Mouse (Mus musculus) thymus, postnatal 0 days (tissue): ENCODE data around the gene Qser1. TPM values are rescaled to one million over a fixed set of nuclear protein-coding genes. Genes with fewer than 3 reads are reported as not detected.

Source experiments
- DNase-seq: peaks from one replicate; pipeline ENCODE4 v3.0.0-alpha.2; 2015; ENCODE audit warnings: low spot score
- polyA plus RNA-seq: library from polyadenylated mRNA; unstranded; fragments of >200 nt; fragmentation: Nextera tagmentation; extraction: Ambion mirVana; gene quantifications from 2 replicates; pipeline ENCODE4 v1.2.1, GENCODE M21; 2015

The Qser1 gene
- polyA plus RNA-seq, 1 experiment from 2014 or later = 4.6 TPM

GRCm38 (mm10) chr2:104736241-104736640 lies 80.3 kb downstream of the Qser1 start:
- no peak for DNase-seq

GRCm38 (mm10) chr2:104732562-104733256 lies 83.9 kb downstream of the Qser1 start:
- DNase-seq = no peak

GRCm38 (mm10) chr2:104732033-104732444 lies 84.5 kb downstream of the Qser1 start:
- DNase-seq = no peak

- DNase-seq = no peak
These were observed 89.2 kb downstream of the Qser1 start for GRCm38 (mm10) chr2:104727369-104727768.

- no peak for DNase-seq
These were observed 94.5 kb downstream of the Qser1 start for GRCm38 (mm10) chr2:104722021-104722420.

GRCm38 (mm10) chr2:104717827-104718226 lies 98.7 kb downstream of the Qser1 start:
- DNase-seq = no peak

GRCm38 (mm10) chr2:104717231-104717735 lies 99.3 kb downstream of the Qser1 start:
- no peak for DNase-seq

GRCm38 (mm10) chr2:104716279-104716678 lies 100.3 kb downstream of the Qser1 start, which contains the start of gene Pin1rt1:
Gene Pin1rt1 (minus strand): TSS chr2:104716379.
- no peak for DNase-seq

GRCm38 (mm10) chr2:104714254-104714691 lies 102.3 kb downstream of the Qser1 start:
- DNase-seq = no peak

- no peak for DNase-seq
These were observed 104.1 kb downstream of the Qser1 start for GRCm38 (mm10) chr2:104712486-104712809.

- DNase-seq = peak; percentile 14
These were observed 104.7 kb downstream of the Qser1 start, which contains the start of gene Tcp11l1 for GRCm38 (mm10) chr2:104711585-104712485. Gene Tcp11l1 (minus strand): TSS chr2:104712169.

- DNase-seq = no peak
These were observed 105.7 kb downstream of the Qser1 start for GRCm38 (mm10) chr2:104710670-104711370.

- DNase-seq = no peak
These were observed 106.7 kb downstream of the Qser1 start for GRCm38 (mm10) chr2:104709786-104710337.

Other genes with a start within 250 kb of the Qser1 start
- gene Cstf3, start 226.2 kb downstream of the Qser1 start, polyA plus RNA-seq = 60.5 and 67.0 TPM in 2 replicates
- gene Tcp11l1, start 104.6 kb downstream of the Qser1 start, polyA plus RNA-seq = 12.6 and 16.4 TPM in 2 replicates
- not detected in 2 replicates for gene Pin1rt1, start 100.4 kb downstream of the Qser1 start, polyA plus RNA-seq
- gene Depdc7, start 73.9 kb downstream of the Qser1 start, polyA plus RNA-seq = 3.7 and 4.0 TPM in 2 replicates
- gene Prrg4, start 33.1 kb upstream of the Qser1 start, polyA plus RNA-seq = 2.3 and 2.6 TPM in 2 replicates
- 7.5 and 7.6 TPM in 2 replicates for gene Ccdc73, start 51.0 kb upstream of the Qser1 start, polyA plus RNA-seq
- 403 and 418 TPM in 2 replicates for gene Eif3m, start 200.3 kb upstream of the Qser1 start, polyA plus RNA-seq